Mouse (Mus musculus): ENCODE data around the gene Timm10b.

The Timm10b gene

GRCm38 (mm10) chr7:105639756-105640155 lies at the start of gene Timm10b:
TSS of gene Timm10b (plus strand) at chr7:105640056.
- no peak for DNase-seq (ENCODE audit: low spot score in 2 of 2)

- no peak for DNase-seq (ENCODE audit: low spot score in 2 of 2)
Observed at GRCm38 (mm10) chr7:105590097-105590496, 49.8 kb upstream of the Timm10b start.

- DNase-seq (ENCODE audit: low spot score in 2 of 2): peak in 1 of 2 experiments; percentile 69
Observed at GRCm38 (mm10) chr7:105602860-105603623, 36.8 kb upstream of the Timm10b start.

GRCm38 (mm10) chr7:105608467-105608866 lies 31.4 kb upstream of the Timm10b start:
- DNase-seq (ENCODE audit: low spot score in 2 of 2): no peak

- no peak for DNase-seq (ENCODE audit: low spot score in 2 of 2)
Observed at GRCm38 (mm10) chr7:105611767-105612166, 28.1 kb upstream of the Timm10b start.

GRCm38 (mm10) chr7:105614400-105614799 lies 25.5 kb upstream of the Timm10b start:
- no peak for DNase-seq (ENCODE audit: low spot score in 2 of 2)

GRCm38 (mm10) chr7:105615720-105616119 lies 24.1 kb upstream of the Timm10b start:
- no peak for DNase-seq (ENCODE audit: low spot score in 2 of 2)

GRCm38 (mm10) chr7:105616561-105616960 lies 23.3 kb upstream of the Timm10b start:
- DNase-seq (ENCODE audit: low spot score in 2 of 2): no peak

- no peak for DNase-seq (ENCODE audit: low spot score in 2 of 2)
Observed at GRCm38 (mm10) chr7:105617810-105618209, 22.0 kb upstream of the Timm10b start.

GRCm38 (mm10) chr7:105619701-105620100 lies 20.2 kb upstream of the Timm10b start:
- DNase-seq (ENCODE audit: low spot score in 2 of 2): no peak

- no peak for DNase-seq (ENCODE audit: low spot score in 2 of 2)
Observed at GRCm38 (mm10) chr7:105621053-105621452, 18.8 kb upstream of the Timm10b start.

GRCm38 (mm10) chr7:105621646-105622292 lies 18.1 kb upstream of the Timm10b start:
- no peak for DNase-seq (ENCODE audit: low spot score in 2 of 2)

- DNase-seq (ENCODE audit: low spot score in 2 of 2): no peak
Observed at GRCm38 (mm10) chr7:105625397-105625796, 14.5 kb upstream of the Timm10b start.

- peak; percentile 52 to 64 for DNase-seq (ENCODE audit: low spot score in 2 of 2)
Observed at GRCm38 (mm10) chr7:105628633-105629032, 11.2 kb upstream of the Timm10b start.

- no peak for DNase-seq (ENCODE audit: low spot score in 2 of 2)
Observed at GRCm38 (mm10) chr7:105632551-105632972, 7.3 kb upstream of the Timm10b start.

GRCm38 (mm10) chr7:105633127-105633800 lies 6.6 kb upstream of the Timm10b start, which contains the start of gene Trim3:
TSS of gene Trim3 (minus strand) at chr7:105633571.
- DNase-seq (ENCODE audit: low spot score in 2 of 2): peak; percentile 77 to 88

- DNase-seq (ENCODE audit: low spot score in 2 of 2): no peak
Observed at GRCm38 (mm10) chr7:105633801-105634135, 6.1 kb upstream of the Timm10b start.

GRCm38 (mm10) chr7:105634272-105634920 lies 5.5 kb upstream of the Timm10b start:
- no peak for DNase-seq (ENCODE audit: low spot score in 2 of 2)

- no peak for DNase-seq (ENCODE audit: low spot score in 2 of 2)
Observed at GRCm38 (mm10) chr7:105635726-105636125, 4.1 kb upstream of the Timm10b start.

- no peak for DNase-seq (ENCODE audit: low spot score in 2 of 2)
Observed at GRCm38 (mm10) chr7:105638776-105639175, 1.1 kb upstream of the Timm10b start.

- no peak for DNase-seq (ENCODE audit: low spot score in 2 of 2)
Observed at GRCm38 (mm10) chr7:105639304-105639703, 552 bp upstream of the Timm10b start.

Data from left cerebral cortex, adult 9 months (tissue).